Mouse (Mus musculus) MEL (cell line): ENCODE measurements at regions not wholly inside any gene's neighbourhood (a gene's known extent, or its start where the extent isn't known, plus 50 kb on each side); places are given as distances from the start of the nearest gene placed in this dataset.

Experiments
- CHD1 ChIP-seq: IDR thresholded peaks from 2 replicates; pipeline ENCODE4 v1.6.1; 2012; ENCODE audit warnings: low read depth, mild to moderate bottlenecking, inconsistent platforms, low read length, improper control_type of control experiment
- CTCF ChIP-seq, 3 experiments: IDR thresholded peaks in 2 of 3; conservative IDR thresholded peaks in 1 of 3; 2 replicates each; pipeline ENCODE4 v1.5.1; 2011 to 2012; ENCODE audit warnings: low read length in 3 of 3, low read depth in 2 of 3, mild to moderate bottlenecking in 2 of 3, improper control_type of control experiment in 1 of 3, inconsistent platforms in 1 of 3, mixed read lengths in 1 of 3, moderate library complexity in 1 of 3; ENCODE audit not compliant: control insufficient read depth in 1 of 3, insufficient read depth in 1 of 3, poor library complexity in 1 of 3, severe bottlenecking in 1 of 3
- EP300 ChIP-seq, 2 experiments: IDR thresholded peaks; 2 replicates each; pipeline ENCODE4 v1.6.1; 2011; ENCODE audit warnings: improper control_type of control experiment in 2 of 2, low read length in 2 of 2, low read depth in 1 of 2, mild to moderate bottlenecking in 1 of 2
- POLR2A ChIP-seq, 2 experiments: IDR thresholded peaks; 2 replicates each; pipeline ENCODE4 v1.6.1; 2011 to 2012; ENCODE audit warnings: low read length in 2 of 2, mild to moderate bottlenecking in 2 of 2, control low read depth in 1 of 2, improper control_type of control experiment in 1 of 2, low read depth in 1 of 2, moderate library complexity in 1 of 2; ENCODE audit not compliant: control insufficient read depth in 1 of 2, insufficient read depth in 1 of 2, poor library complexity in 1 of 2

GRCm38 (mm10) chrX:11801208-11801607 lies 358.9 kb downstream of the Bcor start:
- TF ChIP-seq CTCF (IDR thresholded peaks at IDR 0.05 in 2 of 3, conservative IDR thresholded peaks at IDR 0.05 in 1 of 3; ENCODE audit: control insufficient read depth in 1 of 3, insufficient read depth in 1 of 3, low read depth in 2 of 3, low read length in 3 of 3, poor library complexity in 1 of 3, severe bottlenecking in 1 of 3) = peak; percentile 68 to 78 (median 75)
- TF ChIP-seq POLR2A (IDR thresholded peaks at IDR 0.05; ENCODE audit: control insufficient read depth in 1 of 2, insufficient read depth in 1 of 2, low read depth in 1 of 2, low read length in 2 of 2, poor library complexity in 1 of 2) = no peak
- TF ChIP-seq CHD1 = no peak
- no peak for TF ChIP-seq EP300 (IDR thresholded peaks at IDR 0.05; ENCODE audit: low read depth in 1 of 2, low read length in 2 of 2)
